Mouse (Mus musculus) CH12.LX (cell line): ENCODE results near the gene Ank2. TPM values are rescaled to one million over a fixed set of nuclear protein-coding genes. Genes with fewer than 3 reads are reported as not detected.
A peak's percentile ranks its signal among the peaks of the same experiment; 100 is the strongest.

Source experiments
- DNase-seq: peaks from one replicate; pipeline ENCODE4 v3.0.0-alpha.2; 2013; ENCODE audit errors: extremely low read depth
- H3K27ac ChIP-seq: 2 replicates; pipeline ENCODE4 v1.5.1; 2012; ENCODE audit warnings: low read depth, mild to moderate bottlenecking, control low read depth, moderate library complexity; ENCODE audit not compliant: insufficient read depth
- H3K27me3 ChIP-seq: replicated peaks from 2 replicates; pipeline ENCODE3; 2012; ENCODE audit warnings: inconsistent platforms
- H3K36me3 ChIP-seq, 2 experiments: replicated peaks in 1 of 2; 2 replicates each; pipeline versions ENCODE3 to v1.6.1; 2012; ENCODE audit warnings: inconsistent platforms in 1 of 2, low read length in 1 of 2, mild to moderate bottlenecking in 1 of 2, mixed read lengths in 1 of 2, moderate library complexity in 1 of 2; ENCODE audit not compliant: control insufficient read depth in 1 of 2, insufficient read depth in 1 of 2
- H3K4me1 ChIP-seq, 2 experiments: 2 replicates each; pipeline ENCODE4 v1.6.1; 2012; ENCODE audit warnings: inconsistent platforms in 1 of 2, moderate library complexity in 1 of 2; ENCODE audit not compliant: insufficient read depth in 2 of 2, control insufficient read depth in 1 of 2
- H3K4me2 ChIP-seq: 2 replicates; pipeline ENCODE4 v1.6.1; 2012; ENCODE audit warnings: low read depth, mild to moderate bottlenecking, control low read depth; ENCODE audit not compliant: poor library complexity, insufficient read depth, severe bottlenecking
- H3K4me3 ChIP-seq, 3 experiments: fragments of 150-350 bp in 1 of 3; sonication (generic) in 1 of 3; replicated peaks in 1 of 3; 2 replicates each; pipeline versions ENCODE3 to v1.5.1; 2011 to 2012; ENCODE audit warnings: low read depth in 2 of 3, low read length in 2 of 3, mild to moderate bottlenecking in 2 of 3, moderate library complexity in 2 of 3, control low read depth in 1 of 3, improper control_type of control experiment in 1 of 3, inconsistent platforms in 1 of 3, mixed read lengths in 1 of 3; ENCODE audit not compliant: poor library complexity in 1 of 3
- H3K79me2 ChIP-seq: replicated peaks from 2 replicates; pipeline ENCODE4 v1.6.1; 2012; ENCODE audit warnings: mild to moderate bottlenecking, moderate library complexity; ENCODE audit not compliant: control insufficient read depth, poor library complexity, insufficient read depth, severe bottlenecking; ENCODE audit errors: extremely low read depth
- H3K9ac ChIP-seq: 2 replicates; pipeline ENCODE4 v1.6.1; 2012; ENCODE audit warnings: low read depth, mild to moderate bottlenecking, control low read depth, moderate library complexity; ENCODE audit not compliant: insufficient read depth
- H3K9me3 ChIP-seq: replicated peaks from 2 replicates; pipeline ENCODE3; 2012; ENCODE audit warnings: low read length, inconsistent platforms, mixed read lengths
- CHD2 ChIP-seq: IDR thresholded peaks from 2 replicates; pipeline ENCODE4 v1.6.1; 2011; ENCODE audit warnings: low read length, improper control_type of control experiment
- CTCF ChIP-seq, 2 experiments: IDR thresholded peaks in 1 of 2; conservative IDR thresholded peaks in 1 of 2; 2 replicates each; pipeline ENCODE4 v1.5.1; 2011 to 2012; ENCODE audit warnings: low read depth in 2 of 2, low read length in 2 of 2, improper control_type of control experiment in 1 of 2, inconsistent platforms in 1 of 2, mild to moderate bottlenecking in 1 of 2, moderate library complexity in 1 of 2
- ELF1 ChIP-seq: IDR thresholded peaks from 2 replicates; pipeline ENCODE4 v1.6.1; 2014; ENCODE audit warnings: low read depth, mild to moderate bottlenecking, inconsistent platforms, low read length, improper control_type of control experiment
- ETS1 ChIP-seq: conservative IDR thresholded peaks from 2 replicates; pipeline ENCODE4 v1.6.1; 2012; ENCODE audit warnings: low read depth, mild to moderate bottlenecking, inconsistent platforms, low read length, improper control_type of control experiment, moderate library complexity
- IRF4 ChIP-seq: IDR thresholded peaks from 2 replicates; pipeline ENCODE4 v1.6.1; 2014; ENCODE audit warnings: low read depth, mild to moderate bottlenecking, inconsistent platforms, low read length, improper control_type of control experiment
- JUN ChIP-seq: IDR thresholded peaks from 2 replicates; pipeline ENCODE4 v1.6.1; 2011; ENCODE audit warnings: low read depth, mild to moderate bottlenecking, low read length, improper control_type of control experiment, moderate library complexity; ENCODE audit not compliant: insufficient read depth
- JUND ChIP-seq: conservative IDR thresholded peaks from 2 replicates; pipeline ENCODE4 v1.6.1; 2011; ENCODE audit warnings: low read depth, low read length, improper control_type of control experiment
- KAT2A ChIP-seq: IDR thresholded peaks from 2 replicates; pipeline ENCODE4 v1.6.1; 2012; ENCODE audit warnings: low read length, improper control_type of control experiment, inconsistent platforms; ENCODE audit not compliant: insufficient replicate concordance
- MAX ChIP-seq: IDR thresholded peaks from 2 replicates; pipeline ENCODE4 v1.6.1; 2011; ENCODE audit warnings: low read length, improper control_type of control experiment
- MAZ ChIP-seq: IDR thresholded peaks from 2 replicates; pipeline ENCODE4 v1.6.1; 2012; ENCODE audit warnings: low read depth, mild to moderate bottlenecking, inconsistent platforms, low read length, improper control_type of control experiment, moderate library complexity
- MEF2A ChIP-seq: IDR thresholded peaks from 2 replicates; pipeline ENCODE4 v1.6.1; 2014; ENCODE audit warnings: low read depth, mild to moderate bottlenecking, inconsistent platforms, low read length, improper control_type of control experiment, borderline replicate concordance
- NELFE ChIP-seq: IDR thresholded peaks from 2 replicates; pipeline ENCODE4 v1.6.1; 2011; ENCODE audit warnings: low read depth, low read length, improper control_type of control experiment
- PAX5 ChIP-seq: IDR thresholded peaks from 2 replicates; pipeline ENCODE4 v1.6.1; 2012; ENCODE audit warnings: low read length, inconsistent platforms, mixed read lengths
- POLR2A ChIP-seq: IDR thresholded peaks from 2 replicates; pipeline ENCODE4 v1.6.1; 2011; ENCODE audit warnings: low read depth, mild to moderate bottlenecking, improper control_type of control experiment, low read length
- RAD21 ChIP-seq: IDR thresholded peaks from 2 replicates; pipeline ENCODE4 v1.6.1; 2011; ENCODE audit warnings: low read depth, mild to moderate bottlenecking, low read length, improper control_type of control experiment, moderate library complexity
- RCOR1 ChIP-seq: conservative IDR thresholded peaks from 2 replicates; pipeline ENCODE4 v1.6.1; 2012; ENCODE audit warnings: low read depth, mild to moderate bottlenecking, inconsistent platforms, low read length, improper control_type of control experiment
- SMC3 ChIP-seq: IDR thresholded peaks from 2 replicates; pipeline ENCODE4 v1.6.1; 2011; ENCODE audit warnings: low read depth, low read length, improper control_type of control experiment
- TBP ChIP-seq: conservative IDR thresholded peaks from 2 replicates; pipeline ENCODE4 v1.6.1; 2011; ENCODE audit warnings: low read depth, low read length, improper control_type of control experiment
- TCF12 ChIP-seq: IDR thresholded peaks from 2 replicates; pipeline ENCODE4 v1.6.1; 2014; ENCODE audit warnings: low read depth, mild to moderate bottlenecking, inconsistent platforms, low read length, improper control_type of control experiment
- ZMIZ1 ChIP-seq: IDR thresholded peaks from 2 replicates; pipeline ENCODE4 v1.6.1; 2012; ENCODE audit warnings: low read depth, mild to moderate bottlenecking, inconsistent platforms, low read length, improper control_type of control experiment
- dilution Hi-C: fragments of 300-500 bp; cut with MboI; formaldehyde crosslinking; loops from 2 replicates; pipeline ENCODE4 v1.14.3; 2020; ENCODE audit warnings: low sequenced_read_pairs; ENCODE audit not compliant: extremely low pct_unique_long_range_greater_than_20kb, extremely low pct_ligation_motif_present
- in situ Hi-C: fragments of 300-500 bp; cut with MboI; formaldehyde crosslinking; loops from 3 replicates; pipeline ENCODE4 v1.14.3; 2019; ENCODE audit warnings: low sequenced_read_pairs, low pct_ligation_motif_present, low pct_unique_long_range_greater_than_20kb, mixed read lengths
- polyA plus RNA-seq: library from polyadenylated mRNA; unstranded; fragments of >175 nt; gene quantifications from 2 replicates; pipeline ENCODE4 v1.2.1, GENCODE M21; 2012; ENCODE audit warnings: low read depth; ENCODE audit not compliant: insufficient read length
- total RNA-seq, 2 experiments: library from RNA; depleted of rRNA; stranded (reverse); fragments of 300-350 nt in 1 of 2; fragments of >200 nt in 1 of 2; gene quantifications; 2 replicates each; pipeline ENCODE4 v1.2.3; 2012 to 2014

The Ank2 gene
- total and polyA plus RNA-seq, 3 experiments: 3.9 to 20.9 (median 12.2) TPM

GRCm38 (mm10) chr3:127416950-127417349 is 82.2 kb downstream of the Ank2 start:
- H3K9ac ChIP-seq: no peak overlapping the region
- no peaks in the 10 kb centered on the region for H3K79me2 ChIP-seq
- H3K36me3 ChIP-seq: no peaks in the 10 kb centered on the region
- H3K27ac ChIP-seq: no peak overlapping the region
- H3K9me3 ChIP-seq: peaks cover 6% of the 10 kb centered on the region
- DNase-seq: no peak
- H3K4me3 ChIP-seq: no peak overlapping the region
- TF ChIP-seq MAZ (no peak), PAX5 (no peak), ELF1 (no peak), CTCF (conservative IDR thresholded peaks at IDR 0.05 in 1 of 2, IDR thresholded peaks at IDR 0.05 in 1 of 2; ENCODE audit: low read depth in 2 of 2, low read length in 2 of 2) (no peak), NELFE (no peak), JUND (no peak), POLR2A (no peak), SMC3 (no peak), KAT2A (no peak), RCOR1 (no peak), IRF4 (no peak), JUN (no peak), ZMIZ1 (no peak), MEF2A (no peak), TBP (no peak), CHD2 (no peak), RAD21 (no peak), MAX (no peak), TCF12 (no peak)
- TF ChIP-seq, all 38 proteins: peak for 0
- Histone ChIP-seq H3K27me3 (no peaks in the 10 kb centered on the region), H3K4me2 (no peak overlapping the region), H3K4me1 (no peaks in the 10 kb centered on the region)
- in situ Hi-C loops (no loop called here), dilution Hi-C loops (no loop called here)

DNA sequence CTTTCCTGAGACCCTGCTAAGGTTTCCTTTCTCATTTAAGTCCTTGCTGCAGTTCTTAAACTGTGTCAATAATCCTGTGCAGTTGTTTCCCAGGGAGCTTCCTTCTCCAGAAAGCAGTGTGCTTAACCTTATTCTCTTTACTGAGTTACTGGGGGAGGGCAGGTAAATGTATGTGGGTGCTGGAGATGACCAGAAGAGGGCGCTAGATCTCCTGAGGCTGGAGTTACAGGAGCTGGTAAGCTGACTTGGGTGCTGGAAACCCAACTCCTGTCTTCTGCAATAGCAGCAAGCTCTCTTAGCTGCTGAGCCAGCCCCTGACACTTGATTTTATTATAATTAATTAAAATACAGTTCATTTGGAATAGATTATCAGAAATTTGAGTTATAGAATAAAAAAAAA is 84.7 kb downstream of the Ank2 start:
- H3K79me2 ChIP-seq: no peaks in the 10 kb centered on the region
- H3K27me3 ChIP-seq: no peaks in the 10 kb centered on the region
- H3K4me1 ChIP-seq: peaks cover 0 to 2% of the 10 kb centered on the region in 2 experiments; a peak in 2 of 4 replicates
- in situ Hi-C loops: no loop called here
- H3K4me3 ChIP-seq: no peak overlapping the region
- TF ChIP-seq CTCF (conservative IDR thresholded peaks at IDR 0.05 in 1 of 2, IDR thresholded peaks at IDR 0.05 in 1 of 2; ENCODE audit: low read depth in 2 of 2, low read length in 2 of 2): peak in 1 of 2 experiments; percentile 25; a peak in 1 of 4 replicates
- no peak for TF ChIP-seq ETS1
- TF ChIP-seq SMC3: no peak
- no peak overlapping the region for H3K4me2 ChIP-seq
- dilution Hi-C loops: no loop called here
- H3K36me3 ChIP-seq: no peaks in the 10 kb centered on the region
- no peak overlapping the region for H3K9ac ChIP-seq
- H3K9me3 ChIP-seq: peaks cover 6% of the 10 kb centered on the region
- H3K27ac ChIP-seq: no peak overlapping the region
- peak; percentile 14 for DNase-seq
